ENCODE assay signal across 7 mouse cellular contexts in the genomic region with DNA sequence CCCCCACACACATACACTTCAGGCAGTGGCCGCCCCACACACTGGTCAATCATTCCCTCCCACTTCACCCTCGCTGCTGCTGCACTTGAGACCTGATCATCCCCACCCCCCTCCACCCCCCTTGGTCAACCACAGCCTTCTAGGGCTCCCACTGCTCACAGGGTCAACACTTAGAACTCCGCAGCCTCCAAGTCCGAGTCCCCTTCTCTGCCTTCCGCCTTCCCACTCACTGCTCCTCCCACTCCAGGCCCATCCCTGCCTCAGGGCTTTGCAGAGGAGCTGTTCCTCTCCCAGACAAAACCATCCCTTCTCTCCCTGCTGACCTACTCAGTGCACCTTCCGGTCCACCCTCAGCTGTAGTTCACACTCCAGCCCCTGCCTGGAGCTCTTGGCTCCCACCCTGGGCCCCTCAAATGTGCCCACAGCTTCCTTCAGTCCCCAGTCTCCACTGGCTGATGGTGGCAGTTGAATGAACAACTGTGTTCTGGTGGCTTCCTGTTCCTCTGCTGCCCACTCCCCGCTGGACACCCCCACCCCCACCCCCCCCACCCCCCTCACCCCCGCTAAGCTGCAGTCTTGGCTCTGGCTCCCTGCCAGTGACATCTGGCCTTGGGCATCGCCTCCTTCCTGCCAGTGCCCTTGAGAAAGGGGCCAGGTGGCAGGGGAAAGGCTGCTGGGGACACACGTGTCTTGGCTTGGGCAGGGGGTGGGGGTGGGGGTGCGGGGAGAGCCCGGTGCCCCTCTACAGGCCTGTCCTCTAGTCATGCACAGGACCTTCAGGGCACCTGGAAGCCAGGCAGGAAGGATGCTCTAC. TPM values are rescaled to one million over a fixed set of nuclear protein-coding genes. Genes with fewer than 3 reads are reported as not detected.
A peak's percentile ranks its signal among the peaks of the same experiment; 100 is the strongest.
DNase-seq lines count a peak whose midpoint lies in the region; ATAC-seq and TF ChIP-seq lines count a peak whose summit lies in the region.

No protein-coding gene starts in this region.

- intact Hi-C loops in heart, postnatal 36 days (cut with DNase I): no loop called here

- TF ChIP-seq CTCF in ES-Bruce4 (IDR thresholded peaks at IDR 0.05; ENCODE audit: low read depth, low read length): no peak
- TF ChIP-seq CTCF in liver, embryonic 14.5 days (IDR thresholded peaks at IDR 0.05; ENCODE audit: low read depth): no peak

- H3K36me3 ChIP-seq in ES-Bruce4 (ENCODE audit: control insufficient read depth, insufficient read depth, low read length, poor library complexity, severe bottlenecking): no peaks in the 10 kb centered on the region
- H3K36me3 ChIP-seq in embryonic facial prominence, embryonic 14.5 days (ENCODE audit: control insufficient read depth, insufficient read depth, low read length): no peaks in the 10 kb centered on the region
- no peaks in the 10 kb centered on the region for H3K36me3 ChIP-seq in liver, embryonic 14.5 days (replicated peaks; ENCODE audit: control insufficient read depth, insufficient read depth, low read depth)

- no peak for TF ChIP-seq POLR2A in ES-Bruce4 (IDR thresholded peaks at IDR 0.05; ENCODE audit: insufficient read depth, low read length)

- peaks cover 3% of the 10 kb centered on the region for H3K4me1 ChIP-seq in ES-Bruce4 (ENCODE audit: control insufficient read depth, insufficient read depth, low read length)
- peaks cover 40% of the 10 kb centered on the region for H3K4me1 ChIP-seq in embryonic facial prominence, embryonic 14.5 days (ENCODE audit: control insufficient read depth, insufficient read depth, low read length)
- peaks cover 16 to 36% of the 10 kb centered on the region in 2 experiments for H3K4me1 ChIP-seq in liver, embryonic 14.5 days (replicated peaks; ENCODE audit: control insufficient read depth in 2 of 2, insufficient read depth in 2 of 2, low read length in 1 of 2)

- no peaks in the 10 kb centered on the region for H3K9me3 ChIP-seq in ES-Bruce4 (replicated peaks; ENCODE audit: control insufficient read depth, insufficient read depth, low read length, poor library complexity, severe bottlenecking)
- H3K9me3 ChIP-seq in embryonic facial prominence, embryonic 14.5 days (ENCODE audit: control insufficient read depth, low read length): no peaks in the 10 kb centered on the region
- no peaks in the 10 kb centered on the region for H3K9me3 ChIP-seq in liver, embryonic 14.5 days (ENCODE audit: control insufficient read depth, low read length)

- H3K4me2 ChIP-seq in embryonic facial prominence, embryonic 14.5 days (ENCODE audit: low read depth, low read length): peak overlapping the region; percentile 49
- H3K4me2 ChIP-seq in liver, embryonic 14.5 days (ENCODE audit: low read depth): peak overlapping the region; percentile 44

- 2% methylated on average over 9 of the region's 12 CpGs for WGBS in embryonic facial prominence, embryonic 14.5 days
- WGBS in liver, embryonic 14.5 days (ENCODE audit: insufficient replicate concordance): 9% methylated on average over 12 of the region's 12 CpGs

- peak overlapping the region; percentile 26; the same call in 1 of the 2 replicates for H3K4me3 ChIP-seq in ES-Bruce4 (ENCODE audit: low read depth, low read length)
- H3K4me3 ChIP-seq in embryonic facial prominence, embryonic 14.5 days (ENCODE audit: low read depth, low read length): peak overlapping the region; percentile 21
- peak overlapping the region in 1 of 2 experiments; percentile 22; a peak in 1 of 4 replicates for H3K4me3 ChIP-seq in liver, embryonic 14.5 days (ENCODE audit: insufficient read depth in 1 of 2, low read depth in 2 of 2, low read length in 2 of 2)

- 0 out of 2 replicates have a peak, but pooled peaks have one; percentile 38 for TF ChIP-seq EP300 in ES-Bruce4 (IDR thresholded peaks at IDR 0.05; ENCODE audit: insufficient read depth, low read depth, low read length)
- TF ChIP-seq EP300 in liver, embryonic 14.5 days (IDR thresholded peaks at IDR 0.05; ENCODE audit: low read depth): no peak

- peak; percentile 28; the same call in 1 of the 2 replicates for ATAC-seq in embryonic facial prominence, embryonic 14.5 days (ENCODE audit: low read depth)
- no peak for ATAC-seq in liver, embryonic 14.5 days (ENCODE audit: insufficient read depth)

- peak overlapping the region; percentile 31; the same call in 1 of the 2 replicates for H3K9ac ChIP-seq in ES-Bruce4 (ENCODE audit: low read depth, poor library complexity, severe bottlenecking)
- H3K9ac ChIP-seq in embryonic facial prominence, embryonic 14.5 days (ENCODE audit: low read depth, low read length): peak overlapping the region; percentile 37
- H3K9ac ChIP-seq in liver, embryonic 14.5 days (replicated peaks): no peak overlapping the region

- H3K27ac ChIP-seq in ES-Bruce4 (ENCODE audit: insufficient read depth, low read length): no peak overlapping the region
- peak overlapping the region; percentile 77 for H3K27ac ChIP-seq in embryonic facial prominence, embryonic 14.5 days (replicated peaks; ENCODE audit: low read depth, low read length)
- no peak overlapping the region for H3K27ac ChIP-seq in liver, embryonic 14.5 days

- H3K27me3 ChIP-seq in ES-Bruce4 (ENCODE audit: control insufficient read depth, insufficient read depth, low read length, poor library complexity, severe bottlenecking): no peaks in the 10 kb centered on the region
- H3K27me3 ChIP-seq in embryonic facial prominence, embryonic 14.5 days (replicated peaks; ENCODE audit: control insufficient read depth, insufficient read depth, low read length): no peaks in the 10 kb centered on the region
- peaks cover 15% of the 10 kb centered on the region for H3K27me3 ChIP-seq in liver, embryonic 14.5 days (ENCODE audit: control insufficient read depth, insufficient read depth, low read length)

- peak; percentile 95 for DNase-seq in 416B (ENCODE audit: low read depth)
- peak; percentile 76 for DNase-seq in embryonic facial prominence, embryonic 14.5 days (ENCODE audit: low spot score)
- peak; percentile 34 to 55 for DNase-seq in heart, postnatal 36 days
- DNase-seq in liver, embryonic 14.5 days (ENCODE audit: low read depth in 3 of 3, low spot score in 3 of 3): no peak
- DNase-seq in neural tube, embryonic 10.5 days (ENCODE audit: extremely low spot score, low spot score): peak; percentile 56
- no peak for DNase-seq in layer of hippocampus, adult 18-20 months (ENCODE audit: low spot score in 2 of 2)

RNA-seq across cellular contexts. Expression of a gene that starts 3.5 kb away (rescaled TPM):
- 15.0 and 18.5 TPM in 2 replicates for polyA plus RNA-seq in ES-Bruce4 (2011; ENCODE audit: insufficient read depth, insufficient read length, low read depth, missing spikeins)
- 17.1 and 17.8 TPM in 2 replicates for polyA plus RNA-seq in embryonic facial prominence, embryonic 14.5 days (2014; fragmentation: Nextera tagmentation; extraction: Ambion mirVana)
- 1 to 10 TPM; 7.5 to 8.5 TPM for total RNA-seq in heart, postnatal 36 days (2021)
- 4.5 and 4.8 TPM in 2 replicates for polyA plus RNA-seq in liver, embryonic 14.5 days (2012; rRNA removed)
- 5.6 and 5.8 TPM in 2 replicates for polyA plus RNA-seq in liver, embryonic 14.5 days (2014; fragmentation: Nextera tagmentation; extraction: Ambion mirVana)
- 1 to 10 TPM; 2.6 to 4.1 TPM for total RNA-seq in layer of hippocampus, adult 18-20 months (2021)

RNA-seq across cellular contexts. Expression of a gene that starts 8.7 kb away (rescaled TPM):
- 3.2 and 3.9 TPM in 2 replicates for polyA plus RNA-seq in ES-Bruce4 (2011; ENCODE audit: insufficient read depth, insufficient read length, low read depth, missing spikeins)
- polyA plus RNA-seq in embryonic facial prominence, embryonic 14.5 days (2014; fragmentation: Nextera tagmentation; extraction: Ambion mirVana): 0.20 and 0.61 TPM in 2 replicates
- total RNA-seq in heart, postnatal 36 days (2021): 1 to 10 TPM; 2.6 to 2.7 TPM
- polyA plus RNA-seq in liver, embryonic 14.5 days (2012; rRNA removed): 2.3 and 2.4 TPM in 2 replicates
- polyA plus RNA-seq in liver, embryonic 14.5 days (2014; fragmentation: Nextera tagmentation; extraction: Ambion mirVana): 0.11 and 0.34 TPM in 2 replicates
- total RNA-seq in layer of hippocampus, adult 18-20 months (2021): 1 to 10 TPM; 3.6 to 3.8 TPM

RNA-seq across cellular contexts. Expression of a gene that starts 23.0 kb away (rescaled TPM):
- 3.1 and 3.8 TPM in 2 replicates for polyA plus RNA-seq in ES-Bruce4 (2011; ENCODE audit: insufficient read depth, insufficient read length, low read depth, missing spikeins)
- polyA plus RNA-seq in embryonic facial prominence, embryonic 14.5 days (2014; fragmentation: Nextera tagmentation; extraction: Ambion mirVana): 30.2 and 39.4 TPM in 2 replicates
- 10 to 100 TPM in 1 of 2 experiments, 1 to 10 TPM in 1; 7.5 to 11.5 TPM for total RNA-seq in heart, postnatal 36 days (2021)
- 5.2 and 6.5 TPM in 2 replicates for polyA plus RNA-seq in liver, embryonic 14.5 days (2012; rRNA removed)
- 0.82 and 0.90 TPM in 2 replicates for polyA plus RNA-seq in liver, embryonic 14.5 days (2014; fragmentation: Nextera tagmentation; extraction: Ambion mirVana)
- total RNA-seq in layer of hippocampus, adult 18-20 months (2021): 10 to 100 TPM; 31.6 to 31.8 TPM

RNA-seq across cellular contexts. Expression of a gene that starts 30.3 kb away (rescaled TPM):
- 15.0 and 16.6 TPM in 2 replicates for polyA plus RNA-seq in ES-Bruce4 (2011; ENCODE audit: insufficient read depth, insufficient read length, low read depth, missing spikeins)
- polyA plus RNA-seq in embryonic facial prominence, embryonic 14.5 days (2014; fragmentation: Nextera tagmentation; extraction: Ambion mirVana): 24.4 and 29.0 TPM in 2 replicates
- 1 to 10 TPM; 6.5 to 7.2 TPM for total RNA-seq in heart, postnatal 36 days (2021)
- polyA plus RNA-seq in liver, embryonic 14.5 days (2012; rRNA removed): 8.1 and 9.0 TPM in 2 replicates
- 5.3 and 5.9 TPM in 2 replicates for polyA plus RNA-seq in liver, embryonic 14.5 days (2014; fragmentation: Nextera tagmentation; extraction: Ambion mirVana)
- total RNA-seq in layer of hippocampus, adult 18-20 months (2021): 10 to 100 TPM; 24.8 to 26.7 TPM

RNA-seq across cellular contexts. Expression of a gene that starts 31.0 kb away (rescaled TPM):
- polyA plus RNA-seq in ES-Bruce4 (2011; ENCODE audit: insufficient read depth, insufficient read length, low read depth, missing spikeins): 14.2 and 16.1 TPM in 2 replicates
- 7.2 and 7.3 TPM in 2 replicates for polyA plus RNA-seq in embryonic facial prominence, embryonic 14.5 days (2014; fragmentation: Nextera tagmentation; extraction: Ambion mirVana)
- 10 to 100 TPM in 1 of 2 experiments, 1 to 10 TPM in 1; 8.0 to 11.7 TPM for total RNA-seq in heart, postnatal 36 days (2021)
- polyA plus RNA-seq in liver, embryonic 14.5 days (2012; rRNA removed): 5.6 and 6.1 TPM in 2 replicates
- polyA plus RNA-seq in liver, embryonic 14.5 days (2014; fragmentation: Nextera tagmentation; extraction: Ambion mirVana): 0.75 and 1.5 TPM in 2 replicates
- 10 to 100 TPM; 36.9 to 37.8 TPM for total RNA-seq in layer of hippocampus, adult 18-20 months (2021)

Comparison
In these comparisons a context has a peak if more than half of its experiments do, and no peak if none do; other contexts are left out.
1. DNase-seq: peak in 416B (single experiment), embryonic facial prominence, embryonic 14.5 days (single experiment), heart, postnatal 36 days (2 of 2) and neural tube, embryonic 10.5 days (single experiment); none in liver, embryonic 14.5 days (0 of 3) and layer of hippocampus, adult 18-20 months (0 of 2).